Mouse (Mus musculus) adrenal gland, postnatal 36 days (tissue): ENCODE measurements at regions not wholly inside any gene's neighbourhood (a gene's known extent, or its start where the extent isn't known, plus 50 kb on each side); places are given as distances from the start of the nearest gene placed in this dataset.

Source experiments
- DNase-seq, 2 experiments: peaks; one replicate each; pipeline ENCODE4 v3.0.0; 2021; ENCODE audit warnings: mixed read lengths in 1 of 2

GRCm38 (mm10) chr11:64655162-64655561, 218.7 kb upstream of the F930015N05Rik start:
- no peak for DNase-seq

- DNase-seq: no peak
These were observed 226.7 kb upstream of the F930015N05Rik start for GRCm38 (mm10) chr11:64663166-64663565.

- no peak for DNase-seq
These were observed 230.6 kb upstream of the F930015N05Rik start for GRCm38 (mm10) chr11:64667010-64667409.

GRCm38 (mm10) chr11:64667521-64667920, 231.1 kb upstream of the F930015N05Rik start:
- DNase-seq: no peak

- DNase-seq: no peak
These were observed 235.4 kb upstream of the F930015N05Rik start for GRCm38 (mm10) chr11:64671898-64672297.

GRCm38 (mm10) chr11:64673546-64673945, 237.1 kb upstream of the F930015N05Rik start:
- DNase-seq: no peak

- DNase-seq: no peak
These were observed 267.3 kb upstream of the F930015N05Rik start for GRCm38 (mm10) chr11:64703776-64704175.

- no peak for DNase-seq
These were observed 267.0 kb upstream of the Elac2 start for GRCm38 (mm10) chr11:64711801-64712200.

- DNase-seq: no peak
These were observed 263.7 kb upstream of the Elac2 start for GRCm38 (mm10) chr11:64715182-64715581.

- DNase-seq: peak; percentile 86 to 92
These were observed 260.3 kb upstream of the Elac2 start for GRCm38 (mm10) chr11:64718316-64719085.

- DNase-seq: no peak
These were observed 252.6 kb upstream of the Elac2 start for GRCm38 (mm10) chr11:64726249-64726648.

GRCm38 (mm10) chr11:64727841-64728421, 250.9 kb upstream of the Elac2 start:
- DNase-seq: no peak

- no peak for DNase-seq
These were observed 239.9 kb upstream of the Elac2 start for GRCm38 (mm10) chr11:64738948-64739347.

GRCm38 (mm10) chr11:64743753-64744152, 235.1 kb upstream of the Elac2 start:
- DNase-seq: no peak

- DNase-seq: no peak
These were observed 232.7 kb upstream of the Elac2 start for GRCm38 (mm10) chr11:64746146-64746545.

GRCm38 (mm10) chr11:64749976-64750375, 228.9 kb upstream of the Elac2 start:
- DNase-seq: no peak

GRCm38 (mm10) chr11:64752299-64752698, 226.5 kb upstream of the Elac2 start:
- peak in 1 of 2 experiments; percentile 3 for DNase-seq

GRCm38 (mm10) chr11:64752816-64753215, 226.0 kb upstream of the Elac2 start:
- no peak for DNase-seq

- no peak for DNase-seq
These were observed 224.8 kb upstream of the Elac2 start for GRCm38 (mm10) chr11:64754076-64754475.

- no peak for DNase-seq
These were observed 223.3 kb upstream of the Elac2 start for GRCm38 (mm10) chr11:64755563-64755962.

GRCm38 (mm10) chr11:64760626-64761025, 218.2 kb upstream of the Elac2 start:
- DNase-seq: no peak

GRCm38 (mm10) chr11:64762755-64763154, 216.1 kb upstream of the Elac2 start:
- DNase-seq: no peak

GRCm38 (mm10) chr11:64764056-64764455, 214.8 kb upstream of the Elac2 start:
- no peak for DNase-seq

- no peak for DNase-seq
These were observed 202.1 kb upstream of the Elac2 start for GRCm38 (mm10) chr11:64776691-64777090.
